Mouse (Mus musculus) MEL (cell line): Measurements from ENCODE around the gene Gm4491.

Experiments used
- CHD2 ChIP-seq: IDR thresholded peaks from 2 replicates; pipeline ENCODE4 v1.6.1; 2011; ENCODE audit warnings: low read length, improper control_type of control experiment
- CTCF ChIP-seq, 3 experiments: IDR thresholded peaks in 2 of 3; conservative IDR thresholded peaks in 1 of 3; 2 replicates each; pipeline ENCODE4 v1.5.1; 2011 to 2012; ENCODE audit warnings: low read length in 3 of 3, low read depth in 2 of 3, mild to moderate bottlenecking in 2 of 3, improper control_type of control experiment in 1 of 3, inconsistent platforms in 1 of 3, mixed read lengths in 1 of 3, moderate library complexity in 1 of 3; ENCODE audit not compliant: control insufficient read depth in 1 of 3, insufficient read depth in 1 of 3, poor library complexity in 1 of 3, severe bottlenecking in 1 of 3
- HCFC1 ChIP-seq: IDR thresholded peaks from 2 replicates; pipeline ENCODE4 v1.6.1; 2012; ENCODE audit warnings: low read depth, mild to moderate bottlenecking, inconsistent platforms, low read length, improper control_type of control experiment, moderate library complexity
- MAFK ChIP-seq: IDR thresholded peaks from 2 replicates; pipeline ENCODE4 v1.6.1; 2011; ENCODE audit warnings: low read depth, mild to moderate bottlenecking, low read length, improper control_type of control experiment, borderline replicate concordance
- MYC ChIP-seq: IDR thresholded peaks from 2 replicates; pipeline ENCODE4 v1.6.1; 2011; ENCODE audit warnings: low read depth, mild to moderate bottlenecking, low read length, improper control_type of control experiment, moderate library complexity
- NELFE ChIP-seq: IDR thresholded peaks from 2 replicates; pipeline ENCODE4 v1.6.1; 2011; ENCODE audit warnings: low read depth, low read length, improper control_type of control experiment
- POLR2A ChIP-seq, 2 experiments: IDR thresholded peaks; 2 replicates each; pipeline ENCODE4 v1.6.1; 2011 to 2012; ENCODE audit warnings: low read length in 2 of 2, mild to moderate bottlenecking in 2 of 2, control low read depth in 1 of 2, improper control_type of control experiment in 1 of 2, low read depth in 1 of 2, moderate library complexity in 1 of 2; ENCODE audit not compliant: control insufficient read depth in 1 of 2, insufficient read depth in 1 of 2, poor library complexity in 1 of 2
- ZNF384 ChIP-seq: IDR thresholded peaks from 2 replicates; pipeline ENCODE4 v1.6.1; 2012; ENCODE audit warnings: low read depth, mild to moderate bottlenecking, inconsistent platforms, low read length, improper control_type of control experiment

DNA sequence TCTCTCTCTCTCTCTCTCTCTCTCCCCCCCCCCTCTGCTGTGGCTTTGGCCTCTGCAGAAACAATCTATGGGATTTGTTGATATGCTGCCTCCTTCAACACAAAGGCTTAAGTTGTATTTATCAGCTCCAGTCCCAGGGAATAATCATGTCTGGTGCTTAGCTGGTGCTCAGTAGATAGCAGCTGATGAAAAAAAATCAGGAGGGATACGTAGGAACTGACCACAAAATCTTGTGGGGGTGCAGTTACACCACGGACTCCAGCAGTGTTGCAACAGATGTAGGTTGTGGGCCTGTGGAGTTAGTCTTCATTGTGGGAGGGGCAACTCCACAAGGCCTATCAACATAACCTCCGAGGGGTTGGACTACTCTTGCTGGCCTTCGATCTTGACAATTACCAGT lies 19.8 kb downstream of the Gm4491 start:
- TF ChIP-seq POLR2A (IDR thresholded peaks at IDR 0.05; ENCODE audit: control insufficient read depth in 1 of 2, insufficient read depth in 1 of 2, low read depth in 1 of 2, low read length in 2 of 2, poor library complexity in 1 of 2) = no peak
- no peak for TF ChIP-seq NELFE
- TF ChIP-seq ZNF384 = no peak
- TF ChIP-seq CTCF (IDR thresholded peaks at IDR 0.05 in 2 of 3, conservative IDR thresholded peaks at IDR 0.05 in 1 of 3; ENCODE audit: control insufficient read depth in 1 of 3, insufficient read depth in 1 of 3, low read depth in 2 of 3, low read length in 3 of 3, poor library complexity in 1 of 3, severe bottlenecking in 1 of 3) = no peak
- no peak for TF ChIP-seq MYC
- TF ChIP-seq CHD2 = no peak
- no peak for TF ChIP-seq MAFK
- TF ChIP-seq HCFC1 = no peak
